Mouse (Mus musculus): ENCODE measurements around the gene Noa1. TPM values are rescaled to one million over a fixed set of nuclear protein-coding genes. Genes with fewer than 3 reads are reported as not detected.

Gene Noa1
- 13.3 TPM in 2 replicates for polyA plus RNA-seq (2012; rRNA removed)

DNA sequence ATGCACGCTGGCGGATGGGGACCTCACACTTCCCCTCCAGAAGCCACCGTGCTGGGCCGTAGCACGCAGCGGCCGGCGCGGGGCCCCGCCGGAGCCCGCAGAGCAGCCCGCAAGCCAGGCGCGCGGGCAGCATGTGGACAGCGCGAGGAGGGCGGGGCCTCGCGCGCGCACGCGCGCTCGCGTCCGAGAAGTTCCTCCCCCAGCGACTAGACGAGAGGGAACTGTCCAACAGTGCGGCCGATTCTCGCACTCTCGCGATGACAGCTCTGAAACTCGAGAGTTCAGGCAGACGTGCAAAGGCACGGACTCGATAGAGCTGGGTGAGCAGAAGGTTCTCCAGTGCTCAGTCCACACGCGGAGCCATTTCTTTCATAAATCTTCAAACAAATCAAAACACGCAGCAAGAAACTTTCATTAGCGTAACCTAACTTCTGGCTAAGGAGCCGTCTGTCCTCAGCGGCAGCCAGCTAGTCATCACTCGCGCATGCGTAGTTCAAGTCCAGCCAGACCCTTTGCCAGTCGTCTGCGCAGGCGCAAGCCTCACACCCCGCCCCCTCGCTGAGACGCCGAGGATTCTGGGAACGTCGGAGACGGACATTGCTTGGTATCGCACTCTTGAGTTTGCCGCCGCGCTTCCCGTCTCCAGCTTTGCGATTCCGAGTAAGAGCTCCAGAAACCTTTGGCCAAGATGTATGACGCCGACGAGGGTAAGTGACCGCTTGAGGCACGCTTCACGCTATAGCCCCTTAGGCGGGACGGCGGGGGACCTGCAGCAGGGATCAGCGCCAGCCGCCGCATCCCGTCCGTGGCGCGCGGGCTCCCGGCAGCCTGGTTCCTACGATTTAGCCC, at the start of gene Noa1, which contains the start of gene Polr2b:
Gene Noa1 (minus strand): TSS at position 161 of the 849 bp plus-strand sequence.
Gene Polr2b (plus strand): TSS at position 224 of the 849 bp plus-strand sequence.
- DNase-seq (ENCODE audit: low spot score): peak; percentile 96

DNA sequence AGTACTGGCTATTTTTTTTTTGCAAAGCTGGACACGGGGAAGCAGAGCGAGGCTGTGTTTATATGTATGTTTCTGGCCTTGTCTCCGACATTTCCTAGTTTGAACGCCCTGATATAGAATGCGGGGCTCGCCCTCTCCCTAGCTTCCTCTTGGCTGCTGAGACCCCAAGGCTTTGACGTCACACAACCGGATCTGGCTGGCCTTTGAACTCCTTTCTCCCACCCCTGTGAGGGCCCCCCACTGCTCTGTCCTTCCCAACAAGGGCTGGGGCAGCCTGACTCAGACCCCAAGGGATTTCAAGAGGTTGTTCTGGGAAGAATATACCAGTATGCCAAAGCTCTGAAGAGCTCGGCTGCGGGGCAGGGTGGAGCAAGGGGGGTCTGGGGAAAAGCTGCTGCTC, 48.5 kb upstream of the Noa1 start:
- DNase-seq (ENCODE audit: low spot score): no peak

GRCm38 (mm10) chr5:77357405-77358149, 47.7 kb upstream of the Noa1 start:
- DNase-seq (ENCODE audit: low spot score): peak; percentile 67

- no peak for DNase-seq (ENCODE audit: low spot score)
Measured at GRCm38 (mm10) chr5:77355307-77356265, 45.7 kb upstream of the Noa1 start.

DNA sequence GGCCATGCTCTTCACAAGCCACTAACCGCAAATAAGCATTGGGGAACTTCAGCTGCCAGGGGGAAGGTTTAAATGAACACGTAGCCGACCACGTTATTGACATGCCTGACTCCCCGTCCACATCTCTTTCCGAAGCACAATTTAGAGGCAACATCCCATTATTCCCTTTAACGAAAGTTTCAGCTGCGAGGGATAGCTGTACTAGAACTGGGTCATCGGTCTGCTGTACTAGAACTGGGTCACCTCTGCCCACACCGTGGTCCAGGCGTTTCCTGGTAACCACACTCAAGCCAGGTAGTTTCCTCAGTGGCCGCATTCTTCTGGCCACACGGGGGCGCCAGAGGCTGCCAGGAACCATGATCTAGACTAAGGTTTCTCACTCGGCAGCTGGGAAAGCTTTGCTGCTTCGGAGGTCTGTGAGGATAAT, 44.5 kb upstream of the Noa1 start:
- peak; percentile 83 for DNase-seq (ENCODE audit: low spot score)

- no peak for DNase-seq (ENCODE audit: low spot score)
Measured at GRCm38 (mm10) chr5:77351691-77352090, 41.8 kb upstream of the Noa1 start.

GRCm38 (mm10) chr5:77349971-77350658, 40.2 kb upstream of the Noa1 start:
- DNase-seq (ENCODE audit: low spot score): no peak

DNA sequence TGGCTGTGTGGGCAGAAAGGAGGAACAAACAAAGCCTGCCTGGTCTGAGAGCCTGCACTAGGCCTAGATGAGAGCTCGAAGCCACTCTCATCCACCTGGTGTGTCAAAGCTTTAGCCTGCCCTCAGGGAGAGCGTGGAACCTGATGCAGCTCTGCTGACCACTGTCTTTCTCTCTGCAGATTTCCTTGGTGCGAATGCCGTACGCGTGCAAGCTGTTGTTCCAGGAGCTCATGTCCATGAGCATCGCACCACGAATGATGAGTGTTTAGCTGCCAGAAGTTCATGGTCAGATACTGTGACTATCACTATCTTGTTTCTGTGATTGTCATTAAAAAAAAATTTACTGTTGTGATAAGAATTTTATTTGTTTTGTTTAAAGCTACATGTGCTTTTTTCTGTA, 39.0 kb upstream of the Noa1 start:
- DNase-seq (ENCODE audit: low spot score): no peak

DNA sequence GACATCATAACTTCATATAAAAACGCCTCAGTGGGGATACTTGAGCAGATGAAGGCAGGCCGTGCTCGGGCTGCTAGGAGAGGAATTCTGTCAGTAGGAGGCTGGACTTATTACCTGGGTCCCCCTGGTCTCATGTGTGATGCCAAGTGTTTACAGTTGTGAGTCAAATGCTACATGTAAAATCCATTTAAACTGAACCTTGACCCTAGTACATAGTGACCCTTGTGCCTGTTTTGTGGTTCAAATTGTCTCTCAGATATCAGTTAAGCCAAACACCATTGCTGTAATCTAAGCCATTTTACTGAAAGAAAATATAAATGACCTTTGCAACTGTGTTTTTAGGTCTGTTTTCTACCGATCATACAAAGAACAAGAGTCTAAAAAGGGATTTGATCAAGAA, 30.1 kb upstream of the Noa1 start:
- no peak for DNase-seq (ENCODE audit: low spot score)

- DNase-seq (ENCODE audit: low spot score): no peak
Measured at GRCm38 (mm10) chr5:77330154-77330553, 20.3 kb upstream of the Noa1 start.

DNA sequence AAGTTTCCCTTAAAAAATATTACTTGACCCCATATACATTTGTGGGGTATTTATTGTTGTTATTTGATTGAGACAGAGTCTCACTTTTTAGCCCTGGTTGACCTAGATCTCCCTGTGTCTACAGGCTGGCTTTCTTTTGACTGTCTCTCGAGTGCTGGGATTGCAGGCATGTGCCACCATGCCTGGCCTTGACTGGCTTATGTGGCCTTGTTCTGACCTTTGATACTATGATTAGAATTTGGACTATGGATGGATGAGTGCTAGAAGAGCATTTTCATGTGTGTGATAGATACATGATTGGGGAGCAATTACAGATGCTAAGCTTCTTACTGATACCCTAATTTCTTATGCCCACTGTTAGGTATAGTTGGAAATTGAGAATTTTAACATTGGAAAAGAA, 15.1 kb upstream of the Noa1 start:
- no peak for DNase-seq (ENCODE audit: low spot score)

GRCm38 (mm10) chr5:77314986-77315385, 5.1 kb upstream of the Noa1 start:
- DNase-seq (ENCODE audit: low spot score): no peak

- DNase-seq (ENCODE audit: low spot score): no peak
Measured at GRCm38 (mm10) chr5:77314206-77314605, 4.3 kb upstream of the Noa1 start.

DNA sequence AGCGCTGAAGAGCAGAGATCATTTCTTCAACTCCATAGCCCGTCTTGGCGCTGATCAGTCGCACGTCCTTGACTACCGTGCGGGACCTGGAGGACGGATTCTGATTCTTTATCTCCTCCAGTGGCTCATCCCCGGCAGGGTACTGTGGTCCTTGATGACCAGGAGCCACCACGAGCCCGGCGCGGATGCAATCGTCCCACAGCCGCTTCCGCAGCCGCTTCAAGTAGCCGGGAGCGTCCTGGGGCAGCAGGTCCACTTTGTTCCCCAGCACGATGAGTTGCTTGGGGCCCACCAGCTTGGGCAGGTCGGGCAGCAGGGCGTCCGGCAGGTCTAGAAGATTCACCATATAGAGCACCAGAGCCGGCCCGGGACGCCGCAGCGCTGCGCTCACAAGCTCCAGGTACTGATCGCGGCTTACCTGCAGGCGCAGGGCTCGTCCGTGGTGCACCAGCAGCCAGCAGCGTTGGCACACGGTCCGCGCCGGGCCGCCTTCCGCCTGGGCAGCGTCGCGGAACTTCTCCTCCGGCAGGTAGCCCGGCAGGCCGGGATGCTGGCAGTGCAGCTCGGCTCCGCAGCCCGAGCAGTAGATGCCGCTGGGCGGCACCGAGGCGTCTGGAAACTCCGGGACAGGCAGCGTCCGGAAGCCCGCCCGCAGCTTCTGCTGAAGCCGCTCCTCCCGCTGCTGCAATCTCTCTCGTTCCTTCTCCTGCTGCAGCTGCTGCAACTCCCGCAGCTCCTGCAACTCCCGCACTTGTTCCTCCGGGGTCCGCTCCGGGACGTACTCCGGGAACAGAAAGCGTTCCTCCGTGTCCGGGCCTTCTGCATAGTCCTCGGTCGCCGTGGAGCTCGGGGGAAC, 605 bp downstream of the Noa1 start:
- DNase-seq (ENCODE audit: low spot score): no peak

GRCm38 (mm10) chr5:77307821-77308553, 1.9 kb downstream of the Noa1 start:
- DNase-seq (ENCODE audit: low spot score): no peak

- no peak for DNase-seq (ENCODE audit: low spot score)
Measured at GRCm38 (mm10) chr5:77301296-77301903, 8.5 kb downstream of the Noa1 start.

DNA sequence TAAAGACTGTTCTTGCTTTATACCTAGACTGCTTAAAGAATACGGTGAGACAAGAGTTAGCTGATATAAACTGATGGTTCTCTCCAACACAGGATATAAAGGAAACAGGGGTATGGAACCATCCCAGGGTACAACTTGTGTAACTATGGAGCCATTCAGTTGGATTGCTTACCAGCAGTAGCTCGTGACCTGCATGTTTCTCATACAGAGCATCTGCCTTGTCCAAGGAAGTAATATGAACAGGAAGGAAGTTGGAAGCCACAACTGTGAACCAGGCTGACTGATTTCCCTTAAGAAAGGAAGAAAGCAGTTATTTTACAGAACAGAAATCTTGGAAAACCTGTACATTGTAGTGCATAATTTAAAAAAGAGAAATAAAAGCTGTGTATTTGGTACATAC, 10.4 kb downstream of the Noa1 start:
- no peak for DNase-seq (ENCODE audit: low spot score)

DNA sequence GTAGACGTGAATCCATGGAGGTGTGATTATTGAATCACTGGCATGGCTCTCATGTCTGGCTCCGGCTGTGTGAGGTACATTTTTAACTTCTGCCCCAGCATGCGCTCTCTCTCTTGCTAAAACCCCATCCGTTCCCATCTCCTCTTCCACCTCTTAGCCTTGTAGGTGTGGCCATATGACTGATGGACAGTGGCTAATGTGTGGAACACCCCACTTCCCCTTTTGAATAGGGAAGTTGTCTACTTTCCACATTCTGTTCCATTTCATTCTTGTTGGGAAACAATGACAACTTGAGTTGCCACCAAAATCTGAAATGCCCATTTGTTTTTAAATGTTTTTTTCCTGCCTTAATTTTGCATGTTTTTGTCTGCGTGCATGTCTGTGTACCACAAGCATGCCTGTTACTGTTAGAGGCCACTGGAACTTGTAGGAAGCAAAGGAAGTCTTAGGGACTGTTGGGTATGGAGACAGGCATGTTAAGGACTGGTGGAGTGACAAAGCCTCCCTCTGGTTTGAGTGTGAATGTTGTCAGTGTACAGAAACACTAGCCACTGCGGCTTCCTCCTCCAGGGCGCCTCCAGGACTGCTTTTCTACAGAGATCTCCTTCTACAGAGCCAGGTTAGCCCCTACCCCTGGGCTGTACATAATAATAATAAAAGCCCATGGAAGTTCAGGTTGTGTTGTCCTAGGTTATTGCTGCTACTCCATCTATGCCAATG, 16.9 kb downstream of the Noa1 start:
- no peak for DNase-seq (ENCODE audit: low spot score)
